Mouse (Mus musculus): Measurements from ENCODE around the gene Apba3. TPM values are rescaled to one million over a fixed set of nuclear protein-coding genes. Genes with fewer than 3 reads are reported as not detected.
A peak's percentile ranks its signal among the peaks of the same experiment; 100 is the strongest.

Apba3 gene
- polyA plus RNA-seq, 1 experiment from 2014 or later = 46.1 TPM

Small RNA genes lying within 50 kb of the gene (microRNA-seq; reads per million reads assigned to microRNA genes)
- 6.4 reads per million, percentile 19 among the genes with 10 or more reads in this experiment for gene Mir3057

Other genes with a start within 250 kb of the Apba3 start
- not detected in 2 replicates for gene Diras1, start 241.3 kb upstream of the Apba3 start, polyA plus RNA-seq (2016; fragmentation: Nextera tagmentation; extraction: Ambion mirVana)
- gene Slc39a3, start 229.5 kb upstream of the Apba3 start, polyA plus RNA-seq (2016; fragmentation: Nextera tagmentation; extraction: Ambion mirVana) = 7.5 and 8.7 TPM in 2 replicates
- gene Sgta, start 206.8 kb upstream of the Apba3 start, polyA plus RNA-seq (2016; fragmentation: Nextera tagmentation; extraction: Ambion mirVana) = 152 and 154 TPM in 2 replicates
- gene Thop1, start 196.9 kb upstream of the Apba3 start, polyA plus RNA-seq (2016; fragmentation: Nextera tagmentation; extraction: Ambion mirVana) = 35.5 and 36.6 TPM in 2 replicates
- gene Creb3l3, start 168.1 kb upstream of the Apba3 start, polyA plus RNA-seq (2016; fragmentation: Nextera tagmentation; extraction: Ambion mirVana) = 0.31 and 0.47 TPM in 2 replicates
- 161 and 165 TPM in 2 replicates for gene Map2k2, start 161.0 kb upstream of the Apba3 start, polyA plus RNA-seq (2016; fragmentation: Nextera tagmentation; extraction: Ambion mirVana)
- 24.7 and 24.8 TPM in 2 replicates for gene Zbtb7a, start 131.7 kb upstream of the Apba3 start, polyA plus RNA-seq (2016; fragmentation: Nextera tagmentation; extraction: Ambion mirVana)
- 36.0 and 36.1 TPM in 2 replicates for gene Pias4, start 99.0 kb upstream of the Apba3 start, polyA plus RNA-seq (2016; fragmentation: Nextera tagmentation; extraction: Ambion mirVana)
- gene Eef2, start 90.3 kb upstream of the Apba3 start, polyA plus RNA-seq (2016; fragmentation: Nextera tagmentation; extraction: Ambion mirVana) = 408 and 433 TPM in 2 replicates
- 62.8 and 69.0 TPM in 2 replicates for gene Dapk3, start 84.0 kb upstream of the Apba3 start, polyA plus RNA-seq (2016; fragmentation: Nextera tagmentation; extraction: Ambion mirVana)
- 0.18 TPM in 1 of 2 replicates, not detected in the other for gene 4930442H23Rik, start 83.1 kb upstream of the Apba3 start, polyA plus RNA-seq (2016; fragmentation: Nextera tagmentation; extraction: Ambion mirVana)
- gene Nmrk2, start 64.9 kb upstream of the Apba3 start, polyA plus RNA-seq (2016; fragmentation: Nextera tagmentation; extraction: Ambion mirVana) = 3.9 and 4.9 TPM in 2 replicates
- 0.46 and 0.72 TPM in 2 replicates for gene Atcay, start 36.1 kb upstream of the Apba3 start, polyA plus RNA-seq (2016; fragmentation: Nextera tagmentation; extraction: Ambion mirVana)
- gene Zfr2, start 33.8 kb upstream of the Apba3 start, polyA plus RNA-seq (2016; fragmentation: Nextera tagmentation; extraction: Ambion mirVana) = 6.1 and 7.2 TPM in 2 replicates
- gene Matk, start 14.0 kb upstream of the Apba3 start, polyA plus RNA-seq (2016; fragmentation: Nextera tagmentation; extraction: Ambion mirVana) = 2.0 and 2.2 TPM in 2 replicates
- gene Mrpl54, start within 50 bp of the Apba3 start, polyA plus RNA-seq (2016; fragmentation: Nextera tagmentation; extraction: Ambion mirVana) = 243 and 253 TPM in 2 replicates
- 1.7 and 2.3 TPM in 2 replicates for gene Tjp3, start 24.6 kb downstream of the Apba3 start, polyA plus RNA-seq (2016; fragmentation: Nextera tagmentation; extraction: Ambion mirVana)
- gene Pip5k1c, start 26.0 kb downstream of the Apba3 start, polyA plus RNA-seq (2016; fragmentation: Nextera tagmentation; extraction: Ambion mirVana) = 41.1 and 43.4 TPM in 2 replicates
- 37.3 and 40.3 TPM in 2 replicates for gene Cactin, start 54.1 kb downstream of the Apba3 start, polyA plus RNA-seq (2016; fragmentation: Nextera tagmentation; extraction: Ambion mirVana)
- 13.4 TPM in 2 replicates for gene Tbxa2r, start 61.8 kb downstream of the Apba3 start, polyA plus RNA-seq (2016; fragmentation: Nextera tagmentation; extraction: Ambion mirVana)
- not detected in 2 replicates for gene Gipc3, start 76.3 kb downstream of the Apba3 start, polyA plus RNA-seq (2016; fragmentation: Nextera tagmentation; extraction: Ambion mirVana)
- 107 and 109 TPM in 2 replicates for gene Hmg20b, start 83.5 kb downstream of the Apba3 start, polyA plus RNA-seq (2016; fragmentation: Nextera tagmentation; extraction: Ambion mirVana)
- gene Mfsd12, start 90.5 kb downstream of the Apba3 start, polyA plus RNA-seq (2016; fragmentation: Nextera tagmentation; extraction: Ambion mirVana) = 13.0 and 13.4 TPM in 2 replicates
- gene 4930404N11Rik, start 98.9 kb downstream of the Apba3 start, polyA plus RNA-seq (2016; fragmentation: Nextera tagmentation; extraction: Ambion mirVana) = 0.82 and 0.91 TPM in 2 replicates
- gene Fzr1, start 111.6 kb downstream of the Apba3 start, polyA plus RNA-seq (2016; fragmentation: Nextera tagmentation; extraction: Ambion mirVana) = 96.4 and 99.5 TPM in 2 replicates
- 66.7 and 66.9 TPM in 2 replicates for gene Dohh, start 117.5 kb downstream of the Apba3 start, polyA plus RNA-seq (2016; fragmentation: Nextera tagmentation; extraction: Ambion mirVana)
- gene Gm48551, start 117.5 kb downstream of the Apba3 start, polyA plus RNA-seq (2016; fragmentation: Nextera tagmentation; extraction: Ambion mirVana) = 1.9 and 2.2 TPM in 2 replicates
- gene Gm48552, start 122.0 kb downstream of the Apba3 start, polyA plus RNA-seq (2016; fragmentation: Nextera tagmentation; extraction: Ambion mirVana) = 1.2 and 1.8 TPM in 2 replicates
- 2.9 and 4.3 TPM in 2 replicates for gene Smim24, start 126.1 kb downstream of the Apba3 start, polyA plus RNA-seq (2016; fragmentation: Nextera tagmentation; extraction: Ambion mirVana)
- gene Nfic, start 188.7 kb downstream of the Apba3 start, polyA plus RNA-seq (2016; fragmentation: Nextera tagmentation; extraction: Ambion mirVana) = 39.3 and 40.7 TPM in 2 replicates
- 0.19 and 0.28 TPM in 2 replicates for gene Celf5, start 215.7 kb downstream of the Apba3 start, polyA plus RNA-seq (2016; fragmentation: Nextera tagmentation; extraction: Ambion mirVana)
- 54.9 and 60.2 TPM in 2 replicates for gene Ncln, start 229.4 kb downstream of the Apba3 start, polyA plus RNA-seq (2016; fragmentation: Nextera tagmentation; extraction: Ambion mirVana)
- gene S1pr4, start 233.2 kb downstream of the Apba3 start, polyA plus RNA-seq (2016; fragmentation: Nextera tagmentation; extraction: Ambion mirVana) = 0.42 and 0.52 TPM in 2 replicates